Mouse (Mus musculus) embryo, embryonic 10 days (tissue): ENCODE data around the gene Camkk1.

Source experiments
- DNase-seq: peaks from one replicate; pipeline ENCODE4 v3.0.0-alpha.2; 2015; ENCODE audit warnings: low spot score

Camkk1 gene

GRCm38 (mm10) chr11:73015391-73016102 lies 3.3 kb upstream of the Camkk1 start:
- DNase-seq: no peak

- DNase-seq: no peak
These were observed 2.7 kb upstream of the Camkk1 start for GRCm38 (mm10) chr11:73016103-73016420.

GRCm38 (mm10) chr11:73019147-73019795 lies 463 bp downstream of the Camkk1 start:
- peak; percentile 38 for DNase-seq

- DNase-seq: no peak
These were observed 2.4 kb downstream of the Camkk1 start for GRCm38 (mm10) chr11:73020953-73021800.

GRCm38 (mm10) chr11:73023099-73023498 lies 4.3 kb downstream of the Camkk1 start:
- DNase-seq: no peak

GRCm38 (mm10) chr11:73023827-73024226 lies 5.0 kb downstream of the Camkk1 start:
- DNase-seq: no peak

- DNase-seq: no peak
These were observed 5.6 kb downstream of the Camkk1 start for GRCm38 (mm10) chr11:73024236-73024904.

GRCm38 (mm10) chr11:73026961-73027360 lies 8.2 kb downstream of the Camkk1 start:
- DNase-seq: no peak

GRCm38 (mm10) chr11:73030821-73031498 lies 12.2 kb downstream of the Camkk1 start:
- DNase-seq: peak; percentile 92

- DNase-seq: no peak
These were observed 12.7 kb downstream of the Camkk1 start for GRCm38 (mm10) chr11:73031536-73031935.

- DNase-seq: no peak
These were observed 17.3 kb downstream of the Camkk1 start for GRCm38 (mm10) chr11:73036077-73036476.

GRCm38 (mm10) chr11:73036889-73037288 lies 18.1 kb downstream of the Camkk1 start:
- DNase-seq: no peak

GRCm38 (mm10) chr11:73037691-73038090 lies 18.9 kb downstream of the Camkk1 start:
- DNase-seq: no peak

- peak; percentile 86 for DNase-seq
These were observed 20.4 kb downstream of the Camkk1 start for GRCm38 (mm10) chr11:73039102-73039799.

- no peak for DNase-seq
These were observed 25.5 kb downstream of the Camkk1 start for GRCm38 (mm10) chr11:73044229-73044755.

- no peak for DNase-seq
These were observed 26.0 kb downstream of the Camkk1 start for GRCm38 (mm10) chr11:73044789-73045188.

- peak; percentile 99 for DNase-seq
These were observed 28.8 kb downstream of the Camkk1 start, which contains the start of gene Ncbp3 for GRCm38 (mm10) chr11:73047542-73047996. Ncbp3 (plus strand) TSS chr11:73047783.

- DNase-seq: peak; percentile 33
These were observed 29.4 kb downstream of the Camkk1 start for GRCm38 (mm10) chr11:73048030-73048876.

- peak; percentile 89 for DNase-seq
These were observed 30.5 kb downstream of the Camkk1 start for GRCm38 (mm10) chr11:73049335-73049734.

- no peak for DNase-seq
These were observed 34.0 kb downstream of the Camkk1 start for GRCm38 (mm10) chr11:73052795-73053194.
